Mouse (Mus musculus): ENCODE measurements around the gene Otulinl. TPM values are rescaled to one million over a fixed set of nuclear protein-coding genes. Genes with fewer than 3 reads are reported as not detected.

Gene Otulinl
- polyA plus RNA-seq, 1 experiment: 1.4 TPM

DNA sequence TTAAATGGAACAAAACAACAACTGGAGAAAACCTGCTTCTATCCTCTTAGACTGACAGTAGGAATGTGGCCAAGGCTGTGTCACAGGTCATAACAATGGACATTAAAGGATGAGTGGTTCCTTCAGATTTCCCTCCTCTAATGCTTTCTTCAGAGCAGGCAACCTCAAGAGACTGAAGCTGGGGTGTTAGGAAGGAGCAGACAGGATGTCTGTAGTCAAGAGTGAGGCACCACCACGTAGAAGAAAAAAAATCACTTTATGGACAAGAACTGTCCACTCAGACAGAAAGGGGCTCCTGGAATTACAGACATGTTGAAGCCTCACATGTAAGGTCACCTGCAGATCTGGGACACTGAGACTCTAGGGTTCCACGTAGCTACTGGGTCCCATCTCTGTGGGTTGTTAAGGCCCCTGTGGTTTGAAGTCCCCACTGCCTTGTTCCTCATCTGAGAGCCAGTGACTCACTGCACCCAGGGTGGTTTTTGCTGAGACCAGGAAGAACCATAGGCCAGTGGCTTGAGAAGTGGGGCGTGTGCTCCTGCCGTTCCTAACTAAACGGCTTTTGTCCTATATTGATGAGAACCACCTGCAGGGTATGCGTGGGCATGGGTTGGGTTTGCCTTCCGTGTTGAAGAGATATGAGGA is 27.7 kb upstream of the Otulinl start:
- no peaks in the 10 kb centered on the region for H3K9me3 ChIP-seq
- H3K36me3 ChIP-seq (replicated peaks; ENCODE audit: low read length): no peaks in the 10 kb centered on the region
- peaks cover 19% of the 10 kb centered on the region for H3K4me1 ChIP-seq
- no peak overlapping the region for H3K4me3 ChIP-seq (replicated peaks)
- TF ChIP-seq GATA1 (IDR thresholded peaks at IDR 0.05; ENCODE audit: borderline replicate concordance, low read length) (no peak), FLI1 (IDR thresholded peaks at IDR 0.05; ENCODE audit: low read length) (no peak)
- peaks cover 23% of the 10 kb centered on the region for H3K27me3 ChIP-seq (replicated peaks)

DNA sequence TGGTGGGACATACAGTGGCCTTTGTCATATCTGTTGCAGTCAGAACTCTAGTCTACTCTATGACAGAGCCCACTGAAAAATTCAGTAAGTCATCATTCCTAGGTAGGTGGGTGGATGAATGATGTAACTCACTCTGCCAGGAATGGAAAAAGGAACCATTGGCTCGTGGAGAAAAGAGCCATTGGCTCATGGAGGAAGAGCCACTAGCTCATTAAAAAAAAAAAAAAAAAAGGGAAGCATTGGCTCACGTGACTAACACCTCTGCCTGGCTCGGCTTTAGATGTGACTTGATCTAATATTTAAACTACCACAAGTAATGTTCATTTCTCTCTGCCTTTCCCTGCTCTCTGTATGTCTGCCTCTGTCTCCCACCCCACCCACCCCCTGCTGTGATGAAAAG is 27.1 kb upstream of the Otulinl start:
- H3K9me3 ChIP-seq: no peaks in the 10 kb centered on the region
- peaks cover 25% of the 10 kb centered on the region for H3K4me1 ChIP-seq
- H3K36me3 ChIP-seq (replicated peaks; ENCODE audit: low read length): no peaks in the 10 kb centered on the region
- H3K27me3 ChIP-seq (replicated peaks): peaks cover 23% of the 10 kb centered on the region
- no peak overlapping the region for H3K4me3 ChIP-seq (replicated peaks)
- TF ChIP-seq FLI1 (IDR thresholded peaks at IDR 0.05; ENCODE audit: low read length) (no peak), GATA1 (IDR thresholded peaks at IDR 0.05; ENCODE audit: borderline replicate concordance, low read length) (no peak)

- TF ChIP-seq FLI1 (IDR thresholded peaks at IDR 0.05; ENCODE audit: low read length) (no peak), GATA1 (IDR thresholded peaks at IDR 0.05; ENCODE audit: borderline replicate concordance, low read length) (no peak)
- Histone ChIP-seq H3K4me3 (replicated peaks) (peak overlapping the region; percentile 87), H3K9me3 (no peaks in the 10 kb centered on the region), H3K4me1 (peaks cover 42% of the 10 kb centered on the region), H3K36me3 (replicated peaks; ENCODE audit: low read length) (no peaks in the 10 kb centered on the region), H3K27me3 (replicated peaks) (peaks cover 21% of the 10 kb centered on the region)
Observed at GRCm38 (mm10) chr15:27702972-27703313, 21.6 kb upstream of the Otulinl start.

GRCm38 (mm10) chr15:27702031-27702971 is 20.9 kb upstream of the Otulinl start:
- Histone ChIP-seq H3K4me3 (replicated peaks) (peak overlapping the region; percentile 87), H3K9me3 (no peaks in the 10 kb centered on the region), H3K4me1 (peaks cover 40% of the 10 kb centered on the region), H3K36me3 (replicated peaks; ENCODE audit: low read length) (no peaks in the 10 kb centered on the region), H3K27me3 (replicated peaks) (peaks cover 24% of the 10 kb centered on the region)
- TF ChIP-seq FLI1 (IDR thresholded peaks at IDR 0.05; ENCODE audit: low read length) (no peak), GATA1 (IDR thresholded peaks at IDR 0.05; ENCODE audit: borderline replicate concordance, low read length) (no peak)

DNA sequence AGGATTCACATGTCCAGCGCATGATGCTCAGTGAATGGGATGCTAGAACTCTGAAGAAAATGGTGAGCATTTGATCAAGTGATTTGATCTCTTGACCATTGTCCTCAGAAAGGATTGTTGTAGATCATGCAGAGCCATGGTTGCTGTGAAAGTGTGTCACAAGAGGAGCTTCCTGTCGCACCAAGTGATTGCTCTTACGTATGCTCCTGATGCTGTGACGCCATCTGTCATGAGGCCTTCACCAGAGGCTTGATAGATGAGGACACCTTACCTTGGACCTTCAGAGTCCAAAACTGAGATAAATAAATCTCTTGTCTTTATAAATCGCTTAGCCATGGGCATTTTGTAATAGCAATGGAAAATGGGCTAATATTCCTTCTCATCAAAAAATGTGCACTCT is 16.3 kb upstream of the Otulinl start:
- Histone ChIP-seq H3K4me3 (replicated peaks) (no peak overlapping the region), H3K4me1 (peaks cover 19% of the 10 kb centered on the region), H3K9me3 (no peaks in the 10 kb centered on the region), H3K36me3 (replicated peaks; ENCODE audit: low read length) (no peaks in the 10 kb centered on the region), H3K27me3 (replicated peaks) (peaks cover 20% of the 10 kb centered on the region)
- TF ChIP-seq FLI1 (IDR thresholded peaks at IDR 0.05; ENCODE audit: low read length) (no peak), GATA1 (IDR thresholded peaks at IDR 0.05; ENCODE audit: borderline replicate concordance, low read length) (no peak)

DNA sequence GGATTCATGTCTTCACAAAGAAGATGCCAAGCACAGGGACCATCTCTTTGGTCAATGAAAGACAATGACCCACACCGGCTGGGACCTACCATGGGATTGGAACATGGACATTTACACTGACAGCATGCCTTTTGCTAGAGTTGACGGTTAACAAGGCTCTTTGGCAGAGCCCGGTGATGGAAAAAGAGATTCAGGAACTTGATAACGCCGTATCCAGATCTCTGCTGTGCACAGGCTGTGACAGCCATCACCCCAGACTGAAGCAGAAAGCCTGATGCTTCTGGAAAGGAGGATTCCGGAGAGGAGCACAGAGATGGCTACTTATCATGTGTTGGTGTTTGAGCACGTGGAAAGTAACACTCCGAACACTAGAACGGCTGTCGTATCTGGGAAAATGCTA is 11.9 kb upstream of the Otulinl start:
- H3K4me1 ChIP-seq: peaks cover 10% of the 10 kb centered on the region
- no peak overlapping the region for H3K4me3 ChIP-seq (replicated peaks)
- H3K36me3 ChIP-seq (replicated peaks; ENCODE audit: low read length): no peaks in the 10 kb centered on the region
- H3K27me3 ChIP-seq (replicated peaks): peaks cover 8% of the 10 kb centered on the region
- TF ChIP-seq GATA1 (IDR thresholded peaks at IDR 0.05; ENCODE audit: borderline replicate concordance, low read length) (no peak), FLI1 (IDR thresholded peaks at IDR 0.05; ENCODE audit: low read length) (no peak)
- H3K9me3 ChIP-seq: no peaks in the 10 kb centered on the region

DNA sequence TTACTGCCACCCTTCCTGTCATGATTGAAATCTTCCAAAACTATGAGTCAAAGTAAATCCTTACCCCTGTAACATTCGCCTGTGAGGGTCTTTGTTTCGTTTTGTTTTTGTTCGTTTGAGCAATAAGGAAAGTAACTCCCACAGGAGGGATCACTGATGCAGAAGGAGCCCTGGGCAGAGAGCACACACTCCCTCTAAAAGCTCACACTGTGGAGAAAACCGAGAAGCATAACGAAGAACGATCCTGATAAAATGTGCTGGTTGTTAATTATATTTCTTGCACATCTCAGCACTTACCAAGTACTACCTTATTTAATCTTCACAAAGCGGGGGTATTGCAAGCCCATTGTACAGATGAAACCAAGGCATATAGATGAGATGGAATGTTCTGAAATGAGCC is 10.8 kb upstream of the Otulinl start:
- TF ChIP-seq GATA1 (IDR thresholded peaks at IDR 0.05; ENCODE audit: borderline replicate concordance, low read length) (no peak), FLI1 (IDR thresholded peaks at IDR 0.05; ENCODE audit: low read length) (no peak)
- H3K4me1 ChIP-seq: peaks cover 18% of the 10 kb centered on the region

GRCm38 (mm10) chr15:27691213-27691612 is 9.8 kb upstream of the Otulinl start:
- TF ChIP-seq GATA1 (IDR thresholded peaks at IDR 0.05; ENCODE audit: borderline replicate concordance, low read length): no peak
- no peak for TF ChIP-seq FLI1 (IDR thresholded peaks at IDR 0.05; ENCODE audit: low read length)
- Histone ChIP-seq H3K9me3 (no peaks in the 10 kb centered on the region), H3K36me3 (replicated peaks; ENCODE audit: low read length) (no peaks in the 10 kb centered on the region), H3K4me1 (peaks cover 22% of the 10 kb centered on the region), H3K27me3 (replicated peaks) (peaks cover 2% of the 10 kb centered on the region), H3K4me3 (replicated peaks) (no peak overlapping the region)

More for the DNA sequence above, 10.8 kb upstream of the Otulinl start:
- no peaks in the 10 kb centered on the region for H3K36me3 ChIP-seq (replicated peaks; ENCODE audit: low read length)
- no peak overlapping the region for H3K4me3 ChIP-seq (replicated peaks)
- no peaks in the 10 kb centered on the region for H3K9me3 ChIP-seq
- peaks cover 3% of the 10 kb centered on the region for H3K27me3 ChIP-seq (replicated peaks)

- no peaks in the 10 kb centered on the region for H3K36me3 ChIP-seq (replicated peaks; ENCODE audit: low read length)
- no peaks in the 10 kb centered on the region for H3K9me3 ChIP-seq
- H3K27me3 ChIP-seq (replicated peaks): peaks cover 13% of the 10 kb centered on the region
- TF ChIP-seq GATA1 (IDR thresholded peaks at IDR 0.05; ENCODE audit: borderline replicate concordance, low read length): no peak
- TF ChIP-seq FLI1 (IDR thresholded peaks at IDR 0.05; ENCODE audit: low read length): no peak
- peaks cover 26% of the 10 kb centered on the region for H3K4me1 ChIP-seq
- peak overlapping the region; percentile 55 for H3K4me3 ChIP-seq (replicated peaks)
Observed at GRCm38 (mm10) chr15:27688041-27688651, 6.8 kb upstream of the Otulinl start.

DNA sequence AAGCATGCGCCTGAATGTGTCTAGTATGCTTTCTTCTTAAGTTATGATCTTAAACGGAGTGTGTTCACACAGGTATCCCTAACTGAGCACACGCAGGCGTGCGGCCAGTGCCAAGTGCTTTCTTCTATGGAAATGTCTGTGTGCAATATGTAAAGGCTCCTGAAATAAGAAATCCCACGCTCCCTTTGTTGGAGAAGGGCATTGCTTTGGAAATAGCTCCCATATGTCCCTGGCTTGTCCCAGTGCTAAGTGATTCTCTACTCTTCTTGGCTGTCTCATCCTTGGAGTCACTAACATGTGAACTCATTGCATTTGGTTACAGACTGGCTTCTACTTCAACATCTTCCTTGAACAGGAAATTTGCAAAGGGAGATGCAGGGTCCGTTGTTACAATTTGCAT is 3.4 kb upstream of the Otulinl start:
- Histone ChIP-seq H3K4me3 (replicated peaks) (no peak overlapping the region), H3K27me3 (replicated peaks) (peaks cover 31% of the 10 kb centered on the region), H3K4me1 (peaks cover 39% of the 10 kb centered on the region), H3K36me3 (replicated peaks; ENCODE audit: low read length) (no peaks in the 10 kb centered on the region), H3K9me3 (no peaks in the 10 kb centered on the region)
- TF ChIP-seq FLI1 (IDR thresholded peaks at IDR 0.05; ENCODE audit: low read length) (no peak), GATA1 (IDR thresholded peaks at IDR 0.05; ENCODE audit: borderline replicate concordance, low read length) (no peak)
